Mouse (Mus musculus): ENCODE results near the gene Rnf43. TPM values are rescaled to one million over a fixed set of nuclear protein-coding genes. Genes with fewer than 3 reads are reported as not detected.

The Rnf43 gene
- polyA plus RNA-seq, 1 experiment from 2014 or later, result 0.70 TPM

GRCm38 (mm10) chr11:87710262-87710615 is 47.7 kb downstream of the Rnf43 start:
- no peak overlapping the region for H3K4me3 ChIP-seq (ENCODE audit: inconsistent target)
- 76% methylated on average over 7 of the region's 7 CpGs for WGBS (ENCODE audit: missing documents)
- no peaks in the 10 kb centered on the region for H3K79me2 ChIP-seq (ENCODE audit: inconsistent target)
- H3K27ac ChIP-seq, result no peak overlapping the region
- H3K36me3 ChIP-seq (ENCODE audit: inconsistent target), result no peaks in the 10 kb centered on the region

- no peaks in the 10 kb centered on the region for H3K79me2 ChIP-seq (ENCODE audit: inconsistent target)
- no peak overlapping the region for H3K27ac ChIP-seq
- 62% methylated on average over 4 of the region's 4 CpGs for WGBS (ENCODE audit: missing documents)
- no peak overlapping the region for H3K4me3 ChIP-seq (ENCODE audit: inconsistent target)
- no peaks in the 10 kb centered on the region for H3K36me3 ChIP-seq (ENCODE audit: inconsistent target)
Measured at GRCm38 (mm10) chr11:87712188-87712587, 49.7 kb downstream of the Rnf43 start.

GRCm38 (mm10) chr11:87715999-87716398 is 53.5 kb downstream of the Rnf43 start:
- no peak overlapping the region for H3K4me3 ChIP-seq (ENCODE audit: inconsistent target)
- no peaks in the 10 kb centered on the region for H3K36me3 ChIP-seq (ENCODE audit: inconsistent target)
- 97% methylated on average over 4 of the region's 4 CpGs for WGBS (ENCODE audit: missing documents)
- no peak overlapping the region for H3K27ac ChIP-seq
- H3K79me2 ChIP-seq (ENCODE audit: inconsistent target), result no peaks in the 10 kb centered on the region

GRCm38 (mm10) chr11:87719526-87719925 is 57.0 kb downstream of the Rnf43 start:
- 52% methylated on average over 7 of the region's 7 CpGs for WGBS (ENCODE audit: missing documents)
- Histone ChIP-seq H3K79me2 (ENCODE audit: inconsistent target) (no peaks in the 10 kb centered on the region), H3K27ac (no peak overlapping the region), H3K4me3 (ENCODE audit: inconsistent target) (no peak overlapping the region), H3K36me3 (ENCODE audit: inconsistent target) (no peaks in the 10 kb centered on the region)

GRCm38 (mm10) chr11:87720324-87720723 is 57.8 kb downstream of the Rnf43 start:
- Histone ChIP-seq H3K4me3 (ENCODE audit: inconsistent target) (no peak overlapping the region), H3K27ac (no peak overlapping the region), H3K36me3 (ENCODE audit: inconsistent target) (no peaks in the 10 kb centered on the region), H3K79me2 (ENCODE audit: inconsistent target) (no peaks in the 10 kb centered on the region)
- WGBS (ENCODE audit: missing documents), result 95% methylated on average over 8 of the region's 9 CpGs

- H3K36me3 ChIP-seq (ENCODE audit: inconsistent target), result no peaks in the 10 kb centered on the region
- H3K27ac ChIP-seq, result no peak overlapping the region
- no peak overlapping the region for H3K4me3 ChIP-seq (ENCODE audit: inconsistent target)
- H3K79me2 ChIP-seq (ENCODE audit: inconsistent target), result no peaks in the 10 kb centered on the region
- 92% methylated on average over 9 of the region's 9 CpGs for WGBS (ENCODE audit: missing documents)
Measured at GRCm38 (mm10) chr11:87720839-87721238, 58.3 kb downstream of the Rnf43 start.

- no peak overlapping the region for H3K27ac ChIP-seq
- no peak overlapping the region for H3K4me3 ChIP-seq (ENCODE audit: inconsistent target)
- H3K79me2 ChIP-seq (ENCODE audit: inconsistent target), result no peaks in the 10 kb centered on the region
- H3K36me3 ChIP-seq (ENCODE audit: inconsistent target), result no peaks in the 10 kb centered on the region
- 89% methylated on average over 2 of the region's 3 CpGs for WGBS (ENCODE audit: missing documents)
Measured at GRCm38 (mm10) chr11:87722168-87722567, 59.6 kb downstream of the Rnf43 start.

- Histone ChIP-seq H3K4me3 (ENCODE audit: inconsistent target) (no peak overlapping the region), H3K36me3 (ENCODE audit: inconsistent target) (no peaks in the 10 kb centered on the region), H3K79me2 (ENCODE audit: inconsistent target) (no peaks in the 10 kb centered on the region), H3K27ac (no peak overlapping the region)
- WGBS (ENCODE audit: missing documents), result 95% methylated on average over 4 of the region's 4 CpGs
Measured at GRCm38 (mm10) chr11:87722891-87723290, 60.4 kb downstream of the Rnf43 start.

- Histone ChIP-seq H3K36me3 (ENCODE audit: inconsistent target) (no peaks in the 10 kb centered on the region), H3K27ac (no peak overlapping the region), H3K4me3 (ENCODE audit: inconsistent target) (no peak overlapping the region)
Measured at GRCm38 (mm10) chr11:87725515-87725914, 63.0 kb downstream of the Rnf43 start.

GRCm38 (mm10) chr11:87725964-87726562 is 63.5 kb downstream of the Rnf43 start:
- Histone ChIP-seq H3K27ac (no peak overlapping the region), H3K79me2 (ENCODE audit: inconsistent target) (no peaks in the 10 kb centered on the region), H3K36me3 (ENCODE audit: inconsistent target) (no peaks in the 10 kb centered on the region), H3K4me3 (ENCODE audit: inconsistent target) (no peak overlapping the region)
- WGBS (ENCODE audit: missing documents), result 53% methylated on average over 6 of the region's 6 CpGs

More at GRCm38 (mm10) chr11:87725515-87725914, 63.0 kb downstream of the Rnf43 start:
- H3K79me2 ChIP-seq (ENCODE audit: inconsistent target), result no peaks in the 10 kb centered on the region

GRCm38 (mm10) chr11:87727021-87727420 is 64.5 kb downstream of the Rnf43 start:
- H3K27ac ChIP-seq, result no peak overlapping the region
- no peak overlapping the region for H3K4me3 ChIP-seq (ENCODE audit: inconsistent target)

GRCm38 (mm10) chr11:87727471-87727870 is 64.9 kb downstream of the Rnf43 start:
- Histone ChIP-seq H3K79me2 (ENCODE audit: inconsistent target) (no peaks in the 10 kb centered on the region), H3K27ac (no peak overlapping the region), H3K4me3 (ENCODE audit: inconsistent target) (no peak overlapping the region), H3K36me3 (ENCODE audit: inconsistent target) (no peaks in the 10 kb centered on the region)
- WGBS (ENCODE audit: missing documents), result 100% methylated on average over 4 of the region's 4 CpGs

More at GRCm38 (mm10) chr11:87727021-87727420, 64.5 kb downstream of the Rnf43 start:
- Histone ChIP-seq H3K36me3 (ENCODE audit: inconsistent target) (no peaks in the 10 kb centered on the region), H3K79me2 (ENCODE audit: inconsistent target) (no peaks in the 10 kb centered on the region)
- WGBS (ENCODE audit: missing documents), result 92% methylated on average over 11 of the region's 11 CpGs

- no peaks in the 10 kb centered on the region for H3K79me2 ChIP-seq (ENCODE audit: inconsistent target)
- no peak overlapping the region for H3K4me3 ChIP-seq (ENCODE audit: inconsistent target)
Measured at GRCm38 (mm10) chr11:87728850-87729592, 66.5 kb downstream of the Rnf43 start.

GRCm38 (mm10) chr11:87729593-87730185 is 67.2 kb downstream of the Rnf43 start:
- H3K27ac ChIP-seq, result no peak overlapping the region
- no peaks in the 10 kb centered on the region for H3K36me3 ChIP-seq (ENCODE audit: inconsistent target)
- no peaks in the 10 kb centered on the region for H3K79me2 ChIP-seq (ENCODE audit: inconsistent target)
- WGBS (ENCODE audit: missing documents), result 89% methylated on average over 13 of the region's 13 CpGs
- H3K4me3 ChIP-seq (ENCODE audit: inconsistent target), result no peak overlapping the region

More at GRCm38 (mm10) chr11:87728850-87729592, 66.5 kb downstream of the Rnf43 start:
- Histone ChIP-seq H3K36me3 (ENCODE audit: inconsistent target) (no peaks in the 10 kb centered on the region), H3K27ac (no peak overlapping the region)
- WGBS (ENCODE audit: missing documents), result 95% methylated on average over 17 of the region's 18 CpGs

- 93% methylated on average over 10 of the region's 10 CpGs for WGBS (ENCODE audit: missing documents)
- H3K36me3 ChIP-seq (ENCODE audit: inconsistent target), result no peaks in the 10 kb centered on the region
- H3K4me3 ChIP-seq (ENCODE audit: inconsistent target), result no peak overlapping the region
- no peaks in the 10 kb centered on the region for H3K79me2 ChIP-seq (ENCODE audit: inconsistent target)
- no peak overlapping the region for H3K27ac ChIP-seq
Measured at GRCm38 (mm10) chr11:87730652-87731310, 68.3 kb downstream of the Rnf43 start.
